Comparison of ENCODE assay signal across 24 mouse cellular contexts in the genomic region with DNA sequence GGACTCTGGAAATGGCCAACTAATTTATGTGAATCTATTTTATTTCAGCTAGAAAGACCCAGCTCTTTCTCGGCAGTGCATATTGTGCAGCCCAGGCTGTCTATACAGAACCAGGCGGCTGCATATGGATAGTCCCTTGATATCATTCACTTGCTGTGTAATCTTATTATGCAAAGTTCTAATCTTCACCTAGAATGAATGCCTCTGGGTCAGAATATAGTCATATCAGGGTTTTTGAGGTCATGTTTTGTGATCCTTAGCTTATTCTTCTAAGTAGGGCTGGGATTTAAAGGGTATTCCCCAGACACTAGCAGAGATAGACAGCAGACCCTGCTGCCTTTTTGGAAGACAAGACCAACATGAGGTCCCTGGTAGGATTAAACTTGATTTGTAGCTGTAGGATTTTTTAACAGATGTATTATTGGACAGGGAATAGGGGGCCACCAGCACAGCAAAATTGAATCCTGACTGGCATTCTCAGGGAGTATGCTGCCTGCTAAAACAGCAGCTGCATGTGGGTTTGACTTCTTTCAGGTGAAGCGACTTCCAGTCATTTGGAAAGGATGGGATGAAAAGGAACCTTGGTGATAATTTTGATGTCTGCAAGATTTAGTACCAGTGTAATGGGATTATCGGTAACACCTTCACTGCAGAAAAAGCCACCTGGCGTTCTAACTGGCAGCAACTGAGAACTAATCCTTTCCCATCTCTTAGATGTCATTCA. TPM values are rescaled to one million over a fixed set of nuclear protein-coding genes. Genes with fewer than 3 reads are reported as not detected.
DNase-seq lines count a peak whose midpoint lies in the region; ATAC-seq and TF ChIP-seq lines count a peak whose summit lies in the region.
"Had no signal": no experiment of that assay in that cellular context is flagged by ENCODE, and none has a peak within 500 bp of the region (broad histone marks: within the 10 kb centered on the region; RNA-seq: fewer than 3 reads in every experiment).

No protein-coding gene starts in this region.

- 43% methylated on average over 5 of the region's 5 CpGs for WGBS in forebrain, embryonic 11.5 days
- 57% methylated on average over 5 of the region's 5 CpGs for WGBS in forebrain, postnatal 0 days
- 72% methylated on average over 5 of the region's 5 CpGs for WGBS in hindbrain, embryonic 12.5 days
- 51% methylated on average over 5 of the region's 5 CpGs for WGBS in midbrain, embryonic 10.5 days
- 29% methylated on average over 5 of the region's 5 CpGs for WGBS in midbrain, embryonic 16.5 days
- 77% methylated on average over 5 of the region's 5 CpGs for WGBS in intestine, embryonic 15.5 days

- no peak overlapping the region for H3K9ac ChIP-seq in forebrain, embryonic 11.5 days (ENCODE audit: low read length)
- H3K9ac ChIP-seq in forebrain, postnatal 0 days: no peak overlapping the region
- H3K9ac ChIP-seq in hindbrain, embryonic 12.5 days: no peak overlapping the region
- H3K9ac ChIP-seq in midbrain, embryonic 16.5 days (ENCODE audit: low read depth, low read length): no peak overlapping the region
- no peak overlapping the region for H3K9ac ChIP-seq in intestine, embryonic 15.5 days
- H3K9ac ChIP-seq: heart, embryonic 13.5 days; liver, postnatal 0 days; stomach, embryonic 15.5 days had no signal

- no peak for TF ChIP-seq CTCF in forebrain, postnatal 0 days (IDR thresholded peaks at IDR 0.05; ENCODE audit: low read depth)

- H3K4me1 ChIP-seq in forebrain, embryonic 11.5 days (replicated peaks; ENCODE audit: control insufficient read depth, insufficient read depth, low read length): no peaks in the 10 kb centered on the region
- no peaks in the 10 kb centered on the region for H3K4me1 ChIP-seq in forebrain, postnatal 0 days (ENCODE audit: insufficient read depth)
- no peaks in the 10 kb centered on the region for H3K4me1 ChIP-seq in hindbrain, embryonic 12.5 days
- H3K4me1 ChIP-seq in midbrain, embryonic 10.5 days: peaks cover 26% of the 10 kb centered on the region
- H3K4me1 ChIP-seq in midbrain, embryonic 16.5 days (ENCODE audit: control insufficient read depth, insufficient read depth, low read length): peaks cover 3% of the 10 kb centered on the region; the same call in 1 of the 2 replicates
- H3K4me1 ChIP-seq in intestine, embryonic 15.5 days (replicated peaks): no peaks in the 10 kb centered on the region
- H3K4me1 ChIP-seq: heart, embryonic 13.5 days; stomach, embryonic 15.5 days had no signal

- DNase-seq in forebrain, embryonic 11.5 days (ENCODE audit: low spot score): no peak
- DNase-seq in forebrain, postnatal 0 days: no peak
- DNase-seq in midbrain, embryonic 10.5 days (ENCODE audit: low spot score): peak; percentile 21
- DNase-seq in gastrocnemius, adult 18-20 months (ENCODE audit: low spot score): no peak
- DNase-seq in thymus, adult 18-20 months: no peak
- DNase-seq: adrenal gland, postnatal 14 days; cerebellum, adult 8-10 months; cerebellum, postnatal 36 days; gastrocnemius, postnatal 25 days; heart, adult 18-20 months; heart, postnatal 14 days; kidney, adult 18-20 months; liver, postnatal 0 days; right cerebral cortex, adult 18-20 months; right cerebral cortex, postnatal 4 days; thymus, adult 2 months; thymus, postnatal 4 days had no signal

- H3K4me2 ChIP-seq in forebrain, embryonic 11.5 days (ENCODE audit: low read depth, low read length, severe bottlenecking): no peak overlapping the region
- H3K4me2 ChIP-seq in forebrain, postnatal 0 days (ENCODE audit: low read depth): no peak overlapping the region
- H3K4me2 ChIP-seq in hindbrain, embryonic 12.5 days (replicated peaks): no peak overlapping the region
- H3K4me2 ChIP-seq in midbrain, embryonic 16.5 days (ENCODE audit: low read length): no peak overlapping the region
- H3K4me2 ChIP-seq in intestine, embryonic 15.5 days (replicated peaks): no peak overlapping the region
- H3K4me2 ChIP-seq: heart, embryonic 13.5 days; stomach, embryonic 15.5 days had no signal

- no peak overlapping the region for H3K4me3 ChIP-seq in forebrain, embryonic 11.5 days (ENCODE audit: low read depth, low read length)
- no peak overlapping the region for H3K4me3 ChIP-seq in forebrain, postnatal 0 days (ENCODE audit: low read depth, low read length)
- no peak overlapping the region for H3K4me3 ChIP-seq in hindbrain, embryonic 12.5 days
- H3K4me3 ChIP-seq in midbrain, embryonic 10.5 days: no peak overlapping the region
- H3K4me3 ChIP-seq in midbrain, embryonic 16.5 days (ENCODE audit: low read depth, low read length): no peak overlapping the region
- no peak overlapping the region for H3K4me3 ChIP-seq in intestine, embryonic 15.5 days (replicated peaks)
- H3K4me3 ChIP-seq: heart, embryonic 13.5 days; left cerebral cortex, adult 2 months; stomach, embryonic 15.5 days had no signal

- no peak overlapping the region for H3K27ac ChIP-seq in forebrain, embryonic 11.5 days (ENCODE audit: low read depth, low read length)
- H3K27ac ChIP-seq in forebrain, postnatal 0 days (ENCODE audit: low read depth, low read length): no peak overlapping the region
- H3K27ac ChIP-seq in hindbrain, embryonic 12.5 days: no peak overlapping the region
- H3K27ac ChIP-seq in midbrain, embryonic 10.5 days (replicated peaks): no peak overlapping the region
- no peak overlapping the region for H3K27ac ChIP-seq in midbrain, embryonic 16.5 days (ENCODE audit: low read length)
- H3K27ac ChIP-seq in intestine, embryonic 15.5 days: no peak overlapping the region
- H3K27ac ChIP-seq: heart, embryonic 13.5 days; left cerebral cortex, adult 2 months; stomach, embryonic 15.5 days had no signal

- no peaks in the 10 kb centered on the region for H3K9me3 ChIP-seq in forebrain, embryonic 11.5 days (ENCODE audit: control insufficient read depth, low read length)
- H3K9me3 ChIP-seq in forebrain, postnatal 0 days (ENCODE audit: low read length): no peaks in the 10 kb centered on the region
- no peaks in the 10 kb centered on the region for H3K9me3 ChIP-seq in hindbrain, embryonic 12.5 days (replicated peaks)
- no peaks in the 10 kb centered on the region for H3K9me3 ChIP-seq in midbrain, embryonic 10.5 days (replicated peaks)
- no peaks in the 10 kb centered on the region for H3K9me3 ChIP-seq in midbrain, embryonic 16.5 days (replicated peaks; ENCODE audit: control insufficient read depth, low read length, poor library complexity, severe bottlenecking)
- no peaks in the 10 kb centered on the region for H3K9me3 ChIP-seq in intestine, embryonic 15.5 days
- H3K9me3 ChIP-seq: heart, embryonic 13.5 days; stomach, embryonic 15.5 days had no signal

- H3K36me3 ChIP-seq in forebrain, embryonic 11.5 days (ENCODE audit: control insufficient read depth, insufficient read depth, low read length): no peaks in the 10 kb centered on the region
- H3K36me3 ChIP-seq in forebrain, postnatal 0 days (ENCODE audit: insufficient read depth): no peaks in the 10 kb centered on the region
- H3K36me3 ChIP-seq in hindbrain, embryonic 12.5 days: no peaks in the 10 kb centered on the region
- peaks cover 5% of the 10 kb centered on the region for H3K36me3 ChIP-seq in midbrain, embryonic 10.5 days
- H3K36me3 ChIP-seq in midbrain, embryonic 16.5 days (ENCODE audit: control insufficient read depth, insufficient read depth, low read length): no peaks in the 10 kb centered on the region
- H3K36me3 ChIP-seq in intestine, embryonic 15.5 days: no peaks in the 10 kb centered on the region
- H3K36me3 ChIP-seq: stomach, embryonic 15.5 days had no signal

- peak; percentile 65 for ATAC-seq in forebrain, embryonic 11.5 days (replicated peaks; ENCODE audit: low FRiP score)
- ATAC-seq in forebrain, postnatal 0 days: no peak
- peak; percentile 67; the same call in 1 of the 2 replicates for ATAC-seq in hindbrain, embryonic 12.5 days (ENCODE audit: low FRiP score)
- peak; percentile 84 for ATAC-seq in midbrain, embryonic 16.5 days
- no peak for ATAC-seq in intestine, embryonic 15.5 days
- ATAC-seq: liver, postnatal 0 days; lung, postnatal 0 days had no signal

- H3K27me3 ChIP-seq in forebrain, embryonic 11.5 days (ENCODE audit: control insufficient read depth, insufficient read depth, low read length): no peaks in the 10 kb centered on the region
- no peaks in the 10 kb centered on the region for H3K27me3 ChIP-seq in forebrain, postnatal 0 days (ENCODE audit: insufficient read depth, low read length)
- no peaks in the 10 kb centered on the region for H3K27me3 ChIP-seq in hindbrain, embryonic 12.5 days
- peaks cover 13% of the 10 kb centered on the region; the same call in 1 of the 2 replicates for H3K27me3 ChIP-seq in midbrain, embryonic 10.5 days (ENCODE audit: low read depth, poor library complexity, severe bottlenecking)
- peaks cover 2% of the 10 kb centered on the region for H3K27me3 ChIP-seq in midbrain, embryonic 16.5 days (ENCODE audit: control insufficient read depth, insufficient read depth, low read depth, low read length)
- H3K27me3 ChIP-seq in intestine, embryonic 15.5 days (replicated peaks): no peaks in the 10 kb centered on the region
- H3K27me3 ChIP-seq: heart, embryonic 13.5 days; stomach, embryonic 15.5 days had no signal

RNA-seq across cellular contexts. Expression of a gene that starts 13.3 kb away (rescaled TPM):
- 129 and 134 TPM in 2 replicates for polyA plus RNA-seq in forebrain, embryonic 11.5 days (2014; fragmentation: Nextera tagmentation; extraction: Ambion mirVana)
- 47.5 and 61.3 TPM in 2 replicates for total RNA-seq in forebrain, postnatal 0 days (2014; rRNA removed)
- 114 and 123 TPM in 2 replicates for polyA plus RNA-seq in forebrain, postnatal 0 days (2015; fragmentation: Nextera tagmentation; extraction: Ambion mirVana)
- polyA plus RNA-seq in hindbrain, embryonic 12.5 days (2016; fragmentation: Nextera tagmentation; extraction: Ambion mirVana): 106 and 124 TPM in 2 replicates
- polyA plus RNA-seq in midbrain, embryonic 10.5 days (2016; fragmentation: Nextera tagmentation; extraction: Ambion mirVana): 130 and 141 TPM in 2 replicates
- polyA plus RNA-seq in midbrain, embryonic 16.5 days (2015; fragmentation: Nextera tagmentation; extraction: Ambion mirVana): 97.6 and 98.9 TPM in 2 replicates
- 10 to 100 TPM; 72.5 to 81.2 TPM for total RNA-seq in gastrocnemius, adult 18-20 months (2021)
- 119 and 127 TPM in 2 replicates for polyA plus RNA-seq in intestine, embryonic 15.5 days (2015; fragmentation: Nextera tagmentation; extraction: Ambion mirVana)

RNA-seq across cellular contexts. Expression of a gene that starts 13.4 kb away (rescaled TPM):
- 64.3 and 69.4 TPM in 2 replicates for polyA plus RNA-seq in forebrain, embryonic 11.5 days (2014; fragmentation: Nextera tagmentation; extraction: Ambion mirVana)
- 27.4 and 34.0 TPM in 2 replicates for total RNA-seq in forebrain, postnatal 0 days (2014; rRNA removed)
- 23.4 and 25.6 TPM in 2 replicates for polyA plus RNA-seq in forebrain, postnatal 0 days (2015; fragmentation: Nextera tagmentation; extraction: Ambion mirVana)
- polyA plus RNA-seq in hindbrain, embryonic 12.5 days (2016; fragmentation: Nextera tagmentation; extraction: Ambion mirVana): 49.7 and 50.4 TPM in 2 replicates
- polyA plus RNA-seq in midbrain, embryonic 10.5 days (2016; fragmentation: Nextera tagmentation; extraction: Ambion mirVana): 60.2 and 67.5 TPM in 2 replicates
- 41.3 and 42.1 TPM in 2 replicates for polyA plus RNA-seq in midbrain, embryonic 16.5 days (2015; fragmentation: Nextera tagmentation; extraction: Ambion mirVana)
- 1 to 10 TPM; 7.1 to 8.6 TPM for total RNA-seq in gastrocnemius, adult 18-20 months (2021)
- 31.5 and 37.0 TPM in 2 replicates for polyA plus RNA-seq in intestine, embryonic 15.5 days (2015; fragmentation: Nextera tagmentation; extraction: Ambion mirVana)

Comparison
In these comparisons a context has a peak if more than half of its experiments do, and no peak if none do; other contexts are left out.
1. ATAC-seq: peak in forebrain, embryonic 11.5 days (single experiment), hindbrain, embryonic 12.5 days (single experiment) and midbrain, embryonic 16.5 days (single experiment); none in forebrain, postnatal 0 days (single experiment) and intestine, embryonic 15.5 days (single experiment).